Mouse (Mus musculus) heart, embryonic 11.5 days (tissue): ENCODE results near the gene Kctd15. TPM values are rescaled to one million over a fixed set of nuclear protein-coding genes. Genes with fewer than 3 reads are reported as not detected.

Experiments
- ATAC-seq: fragments of 200-750 bp; cut with Nextera tagmentation; replicated peaks from 2 replicates; pipeline ENCODE4 v1.8.0; 2017; ENCODE audit warnings: moderate library complexity; ENCODE audit not compliant: insufficient number of reproducible peaks, low FRiP score, low TSS enrichment
- H3K27ac ChIP-seq: fragments of 300-500 bp; sonication (generic); 2 replicates; pipeline ENCODE4 v1.5.1; 2014; ENCODE audit warnings: mild to moderate bottlenecking, low read depth, low read length
- H3K27me3 ChIP-seq: fragments of 300-500 bp; sonication (generic); 2 replicates; pipeline ENCODE4 v1.6.1; 2014; ENCODE audit warnings: mild to moderate bottlenecking, low read length, mixed read lengths; ENCODE audit not compliant: control insufficient read depth, insufficient read depth
- H3K36me3 ChIP-seq: fragments of 300-500 bp; sonication (generic); 2 replicates; pipeline ENCODE4 v1.6.1; 2014; ENCODE audit warnings: mild to moderate bottlenecking, low read length, moderate library complexity, mixed read lengths; ENCODE audit not compliant: control insufficient read depth, insufficient read depth
- H3K4me1 ChIP-seq: fragments of 300-500 bp; sonication (generic); 2 replicates; pipeline ENCODE4 v1.6.1; 2014; ENCODE audit warnings: low read length; ENCODE audit not compliant: control insufficient read depth, insufficient read depth
- H3K4me2 ChIP-seq: fragments of 300-500 bp; sonication (generic); 2 replicates; pipeline ENCODE4 v1.6.1; 2014; ENCODE audit warnings: mild to moderate bottlenecking, moderate library complexity
- H3K4me3 ChIP-seq: fragments of 300-500 bp; sonication (generic); 2 replicates; pipeline ENCODE4 v1.5.1; 2014; ENCODE audit warnings: low read depth, low read length
- H3K9ac ChIP-seq: fragments of 300-500 bp; sonication (generic); 2 replicates; pipeline ENCODE4 v1.6.1; 2014; ENCODE audit warnings: mild to moderate bottlenecking, low read depth, low read length, moderate library complexity
- H3K9me3 ChIP-seq: fragments of 300-500 bp; sonication (generic); replicated peaks from 2 replicates; pipeline ENCODE4 v1.6.1; 2016; ENCODE audit warnings: low read length; ENCODE audit not compliant: control insufficient read depth
- WGBS: fragments of 180-500 bp; shearing (Covaris S2); extraction: QIAGEN DNeasy Blood & Tissue Kit; methylation state at CpG from one replicate; pipeline ENCODE4 v1.1.7; 2014; ENCODE audit not compliant: insufficient replicate concordance; 5-methylcytosine and 5-hydroxymethylcytosine counted together
- polyA plus RNA-seq: library from polyadenylated mRNA; unstranded; fragments of >200 nt; fragmentation: Nextera tagmentation; extraction: Ambion mirVana; gene quantifications from 2 replicates; pipeline ENCODE4 v1.2.1, GENCODE M21; 2014

Gene Kctd15
- polyA plus RNA-seq, 1 experiment from 2014 or later = 4.5 TPM

- WGBS = 32% methylated on average over 15 of the region's 15 CpGs
- Histone ChIP-seq H3K27me3 (peaks cover 2% of the 10 kb centered on the region; the same call in 1 of the 2 replicates), H3K4me3 (no peak overlapping the region), H3K4me2 (peak overlapping the region; percentile 24; the same call in 1 of the 2 replicates), H3K9me3 (no peaks in the 10 kb centered on the region), H3K4me1 (no peaks in the 10 kb centered on the region), H3K27ac (no peak overlapping the region), H3K36me3 (no peaks in the 10 kb centered on the region), H3K9ac (no peak overlapping the region)
- ATAC-seq = no peak
These were observed 50.5 kb downstream of the Kctd15 start for GRCm38 (mm10) chr7:34606051-34606450.

GRCm38 (mm10) chr7:34598576-34598975 is 58.0 kb downstream of the Kctd15 start:
- 60% methylated on average over 9 of the region's 9 CpGs for WGBS
- H3K9me3 ChIP-seq = no peaks in the 10 kb centered on the region
- H3K4me1 ChIP-seq = no peaks in the 10 kb centered on the region
- H3K4me2 ChIP-seq = no peak overlapping the region
- no peak overlapping the region for H3K9ac ChIP-seq
- no peaks in the 10 kb centered on the region for H3K36me3 ChIP-seq
- H3K27ac ChIP-seq = no peak overlapping the region
- no peaks in the 10 kb centered on the region for H3K27me3 ChIP-seq
- no peak for ATAC-seq
- H3K4me3 ChIP-seq = no peak overlapping the region

GRCm38 (mm10) chr7:34597986-34598385 is 58.5 kb downstream of the Kctd15 start:
- no peak overlapping the region for H3K27ac ChIP-seq
- H3K4me3 ChIP-seq = no peak overlapping the region
- H3K9me3 ChIP-seq = no peaks in the 10 kb centered on the region
- no peak overlapping the region for H3K9ac ChIP-seq
- no peak overlapping the region for H3K4me2 ChIP-seq
- WGBS = 76% methylated on average over 9 of the region's 9 CpGs
- H3K4me1 ChIP-seq = no peaks in the 10 kb centered on the region
- H3K27me3 ChIP-seq = no peaks in the 10 kb centered on the region
- ATAC-seq = no peak
- H3K36me3 ChIP-seq = no peaks in the 10 kb centered on the region

- ATAC-seq = no peak
- WGBS = 59% methylated on average over 14 of the region's 14 CpGs
- Histone ChIP-seq H3K27me3 (no peaks in the 10 kb centered on the region), H3K9me3 (no peaks in the 10 kb centered on the region), H3K4me3 (no peak overlapping the region), H3K27ac (no peak overlapping the region), H3K4me2 (no peak overlapping the region), H3K9ac (no peak overlapping the region), H3K36me3 (no peaks in the 10 kb centered on the region), H3K4me1 (no peaks in the 10 kb centered on the region)
These were observed 59.8 kb downstream of the Kctd15 start for GRCm38 (mm10) chr7:34596531-34597235.

DNA sequence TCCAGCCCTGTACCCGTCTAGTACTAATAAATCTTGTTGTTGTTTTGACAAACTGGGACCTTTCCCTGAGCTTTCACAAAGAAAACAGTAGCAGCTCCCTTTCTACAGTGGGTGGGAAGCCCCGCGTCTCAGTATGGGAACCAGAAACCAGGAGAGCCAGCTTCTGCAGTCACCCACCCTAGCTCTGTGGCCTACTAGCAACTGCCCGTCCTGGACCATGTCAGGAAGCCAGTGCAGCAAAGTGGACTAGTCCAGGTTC is 61.3 kb downstream of the Kctd15 start:
- Histone ChIP-seq H3K36me3 (no peaks in the 10 kb centered on the region), H3K9ac (no peak overlapping the region), H3K4me2 (no peak overlapping the region), H3K4me1 (no peaks in the 10 kb centered on the region), H3K27me3 (no peaks in the 10 kb centered on the region), H3K4me3 (no peak overlapping the region), H3K9me3 (no peaks in the 10 kb centered on the region; the same call in 1 of the 2 replicates), H3K27ac (no peak overlapping the region; the same call in 1 of the 2 replicates)
- no peak for ATAC-seq
- WGBS = 61% methylated on average over 4 of the region's 4 CpGs

GRCm38 (mm10) chr7:34594501-34595306 is 61.8 kb downstream of the Kctd15 start:
- H3K4me1 ChIP-seq = no peaks in the 10 kb centered on the region
- 21% methylated on average over 18 of the region's 18 CpGs for WGBS
- no peaks in the 10 kb centered on the region; the same call in 1 of the 2 replicates for H3K9me3 ChIP-seq
- H3K27me3 ChIP-seq = no peaks in the 10 kb centered on the region
- H3K4me3 ChIP-seq = peak overlapping the region; percentile 27; the same call in 1 of the 2 replicates
- peak overlapping the region; percentile 56 for H3K9ac ChIP-seq
- no peaks in the 10 kb centered on the region for H3K36me3 ChIP-seq
- H3K4me2 ChIP-seq = peak overlapping the region; percentile 62
- H3K27ac ChIP-seq = no peak overlapping the region; the same call in 1 of the 2 replicates
- no peak for ATAC-seq

- ATAC-seq = no peak
- H3K9me3 ChIP-seq = peaks cover 3% of the 10 kb centered on the region; the same call in 1 of the 2 replicates
- 86% methylated on average over 11 of the region's 11 CpGs for WGBS
These were observed 65.8 kb downstream of the Kctd15 start for GRCm38 (mm10) chr7:34590711-34591110.

More at GRCm38 (mm10) chr7:34590711-34591110, 65.8 kb downstream of the Kctd15 start:
- Histone ChIP-seq H3K4me2 (no peak overlapping the region), H3K9ac (no peak overlapping the region), H3K27ac (no peak overlapping the region), H3K27me3 (no peaks in the 10 kb centered on the region), H3K4me3 (no peak overlapping the region), H3K36me3 (no peaks in the 10 kb centered on the region), H3K4me1 (no peaks in the 10 kb centered on the region)
